Comparison of ENCODE assay signal across 9 mouse cellular contexts in genomic region chr3:94482764-94483385, GRCm38 (mm10). TPM values are rescaled to one million over a fixed set of nuclear protein-coding genes. Genes with fewer than 3 reads are reported as not detected.
A peak's percentile ranks its signal among the peaks of the same experiment; 100 is the strongest.
DNase-seq lines count a peak whose midpoint lies in the region; ATAC-seq and TF ChIP-seq lines count a peak whose summit lies in the region.
"Had no signal": no experiment of that assay in that cellular context is flagged by ENCODE, and none has a peak within 500 bp of the region (broad histone marks: within the 10 kb centered on the region; RNA-seq: fewer than 3 reads in every experiment).

No protein-coding gene starts in this region.

- H3K27me3 ChIP-seq in G1E (ENCODE audit: insufficient read depth, low read length), result peaks cover 26% of the 10 kb centered on the region
- no peaks in the 10 kb centered on the region for H3K27me3 ChIP-seq in forebrain, postnatal 0 days (ENCODE audit: insufficient read depth, low read length)
- H3K27me3 ChIP-seq in midbrain, embryonic 11.5 days (ENCODE audit: control insufficient read depth, insufficient read depth, low read length), result no peaks in the 10 kb centered on the region
- H3K27me3 ChIP-seq: Patski had no signal

- H3K9ac ChIP-seq in forebrain, postnatal 0 days, result no peak overlapping the region
- H3K9ac ChIP-seq in midbrain, embryonic 11.5 days (ENCODE audit: low read length), result no peak overlapping the region

- H3K9me3 ChIP-seq in G1E (replicated peaks), result no peaks in the 10 kb centered on the region
- H3K9me3 ChIP-seq in forebrain, postnatal 0 days (ENCODE audit: low read length), result no peaks in the 10 kb centered on the region
- H3K9me3 ChIP-seq in midbrain, embryonic 11.5 days (ENCODE audit: control insufficient read depth, low read length), result no peaks in the 10 kb centered on the region

- H3K36me3 ChIP-seq in G1E (replicated peaks), result no peaks in the 10 kb centered on the region
- H3K36me3 ChIP-seq in forebrain, postnatal 0 days (ENCODE audit: insufficient read depth), result peaks cover 44% of the 10 kb centered on the region
- H3K36me3 ChIP-seq in midbrain, embryonic 11.5 days (ENCODE audit: control insufficient read depth, insufficient read depth, low read length), result peaks cover 3% of the 10 kb centered on the region; the same call in 1 of the 2 replicates

- peak overlapping the region; percentile 66; the same call in 1 of the 2 replicates for H3K27ac ChIP-seq in gastrocnemius, adult 2 months
- peak overlapping the region; percentile 90 for H3K27ac ChIP-seq in forebrain, postnatal 0 days (ENCODE audit: low read depth, low read length)
- H3K27ac ChIP-seq in midbrain, embryonic 11.5 days (ENCODE audit: low read depth, low read length), result peak overlapping the region; percentile 85

- H3K4me2 ChIP-seq in forebrain, postnatal 0 days (ENCODE audit: low read depth), result 0 out of 2 replicates have a peak overlapping the region, but pooled peaks have one; percentile 44
- H3K4me2 ChIP-seq in midbrain, embryonic 11.5 days, result no peak overlapping the region

- H3K4me1 ChIP-seq in G1E (ENCODE audit: insufficient read depth, low read depth, low read length), result peaks cover 9% of the 10 kb centered on the region; the same call in 1 of the 2 replicates
- H3K4me1 ChIP-seq in forebrain, postnatal 0 days (ENCODE audit: insufficient read depth), result peaks cover 36% of the 10 kb centered on the region
- H3K4me1 ChIP-seq in midbrain, embryonic 11.5 days (ENCODE audit: control insufficient read depth, insufficient read depth, low read length), result peaks cover 57% of the 10 kb centered on the region

- ATAC-seq in G1E (ENCODE audit: extremely low read depth, insufficient number of reproducible peaks, low FRiP score, poor library complexity, severe bottlenecking), result peak; percentile 40; the same call in 1 of the 2 replicates
- no peak for ATAC-seq in forebrain, postnatal 0 days
- no peak for ATAC-seq in midbrain, embryonic 11.5 days (ENCODE audit: low FRiP score)
- ATAC-seq in frontal cortex, adult (ENCODE audit: low TSS enrichment), result no peak
- ATAC-seq: Patski had no signal

- TF ChIP-seq CTCF in gastrocnemius, adult 2 months (IDR thresholded peaks at IDR 0.05), result no peak
- no peak for TF ChIP-seq CTCF in G1E (IDR thresholded peaks at IDR 0.05; ENCODE audit: low read depth, low read length)
- TF ChIP-seq CTCF in forebrain, postnatal 0 days (IDR thresholded peaks at IDR 0.05; ENCODE audit: low read depth), result no peak

- intact Hi-C loops in gastrocnemius, adult 2 months (cut with DNase I), result no loop called here
- intact Hi-C loops in gastrocnemius, postnatal 14 days (cut with DNase I; ENCODE audit: low total_unique reads), result no loop called here

- H3K4me3 ChIP-seq in gastrocnemius, adult 2 months, result no peak overlapping the region
- H3K4me3 ChIP-seq in G1E (ENCODE audit: low read depth, low read length), result no peak overlapping the region
- no peak overlapping the region for H3K4me3 ChIP-seq in forebrain, postnatal 0 days (ENCODE audit: low read depth, low read length)
- no peak overlapping the region for H3K4me3 ChIP-seq in midbrain, embryonic 11.5 days (ENCODE audit: low read depth, low read length)

- 85% methylated on average over 17 of the region's 17 CpGs for WGBS in forebrain, postnatal 0 days
- WGBS in midbrain, embryonic 11.5 days, result 85% methylated on average over 17 of the region's 17 CpGs

- peak; percentile 60 for DNase-seq in gastrocnemius, adult 2 months
- DNase-seq in gastrocnemius, postnatal 14 days, result no peak
- DNase-seq in G1E (ENCODE audit: low spot score), result peak; percentile 53
- no peak for DNase-seq in forebrain, postnatal 0 days
- no peak for DNase-seq in midbrain, embryonic 11.5 days (ENCODE audit: low spot score, missing footprints)
- DNase-seq in frontal cortex, postnatal 36 days (ENCODE audit: low spot score in 2 of 2), result no peak
- DNase-seq in thymus, postnatal 10 days (ENCODE audit: low spot score in 2 of 2), result no peak

RNA-seq across cellular contexts. Expression of gene Riiad1, which starts 2.7 kb away (rescaled TPM):
- total RNA-seq in gastrocnemius, adult 2 months (2021), result 10 to 100 TPM; 11.2 to 11.4 TPM
- total RNA-seq in gastrocnemius, postnatal 14 days (2021), result 1 to 10 TPM; 3.0 to 3.8 TPM
- not detected in 2 replicates for total RNA-seq in G1E (2014; fragmentation: Nextera tagmentation)
- total RNA-seq in G1E (2017), result not detected in 2 replicates
- polyA plus RNA-seq in G1E (2012), result not detected in 2 replicates
- total RNA-seq in forebrain, postnatal 0 days (2014; rRNA removed), result 7.3 and 14.2 TPM in 2 replicates
- 24.7 and 27.1 TPM in 2 replicates for polyA plus RNA-seq in forebrain, postnatal 0 days (2015; fragmentation: Nextera tagmentation; extraction: Ambion mirVana)
- polyA plus RNA-seq in midbrain, embryonic 11.5 days (2014; fragmentation: Nextera tagmentation; extraction: Ambion mirVana), result 15.3 TPM in 2 replicates

RNA-seq across cellular contexts. Expression of gene Celf3, which starts 4.8 kb away (rescaled TPM):
- not detected for total RNA-seq in gastrocnemius, adult 2 months (2021)
- total RNA-seq in gastrocnemius, postnatal 14 days (2021), result not detected
- total RNA-seq in G1E (2014; fragmentation: Nextera tagmentation) (not detected in 2 replicates), G1E (2017) (0.17 TPM in 1 of 2 replicates, not detected in the other)
- not detected in 2 replicates for polyA plus RNA-seq in G1E (2012)
- total RNA-seq in forebrain, postnatal 0 days (2014; rRNA removed), result 223 and 278 TPM in 2 replicates
- 247 and 295 TPM in 2 replicates for polyA plus RNA-seq in forebrain, postnatal 0 days (2015; fragmentation: Nextera tagmentation; extraction: Ambion mirVana)
- 150 and 154 TPM in 2 replicates for polyA plus RNA-seq in midbrain, embryonic 11.5 days (2014; fragmentation: Nextera tagmentation; extraction: Ambion mirVana)

RNA-seq across cellular contexts. Expression of gene Oaz3, which starts 39.2 kb away (rescaled TPM):
- not detected for total RNA-seq in gastrocnemius, adult 2 months (2021)
- not detected for total RNA-seq in gastrocnemius, postnatal 14 days (2021)
- total RNA-seq in G1E (2014; fragmentation: Nextera tagmentation) (not detected in 2 replicates), G1E (2017) (0.17 and 0.49 TPM in 2 replicates)
- not detected in 2 replicates for polyA plus RNA-seq in G1E (2012)
- not detected in 2 replicates for total RNA-seq in forebrain, postnatal 0 days (2014; rRNA removed)
- 0.34 and 0.85 TPM in 2 replicates for polyA plus RNA-seq in forebrain, postnatal 0 days (2015; fragmentation: Nextera tagmentation; extraction: Ambion mirVana)
- 0.12 TPM in 1 of 2 replicates, not detected in the other for polyA plus RNA-seq in midbrain, embryonic 11.5 days (2014; fragmentation: Nextera tagmentation; extraction: Ambion mirVana)

RNA-seq across cellular contexts. Expression of gene Mrpl9, which starts 39.8 kb away (rescaled TPM):
- total RNA-seq in gastrocnemius, adult 2 months (2021), result 10 to 100 TPM; 29.5 to 37.2 TPM
- 10 to 100 TPM; 40.4 to 47.1 TPM for total RNA-seq in gastrocnemius, postnatal 14 days (2021)
- total RNA-seq in G1E (2014; fragmentation: Nextera tagmentation) (62.2 and 67.1 TPM in 2 replicates), G1E (2017) (105 and 108 TPM in 2 replicates)
- 89.5 and 105 TPM in 2 replicates for polyA plus RNA-seq in G1E (2012)
- total RNA-seq in forebrain, postnatal 0 days (2014; rRNA removed), result 66.4 and 71.6 TPM in 2 replicates
- polyA plus RNA-seq in forebrain, postnatal 0 days (2015; fragmentation: Nextera tagmentation; extraction: Ambion mirVana), result 51.9 and 56.7 TPM in 2 replicates
- 71.1 and 73.3 TPM in 2 replicates for polyA plus RNA-seq in midbrain, embryonic 11.5 days (2014; fragmentation: Nextera tagmentation; extraction: Ambion mirVana)

Comparison
In these comparisons a context has a peak if more than half of its experiments do, and no peak if none do; other contexts are left out.
1. DNase-seq: peak in gastrocnemius, adult 2 months (single experiment) and G1E (single experiment); none in gastrocnemius, postnatal 14 days (single experiment), forebrain, postnatal 0 days (single experiment), midbrain, embryonic 11.5 days (single experiment), frontal cortex, postnatal 36 days (0 of 2) and thymus, postnatal 10 days (0 of 2).
2. RNA of gene Celf3, which starts 4.8 kb away (total RNA-seq): 223 to 278 TPM in forebrain, postnatal 0 days; not detected in gastrocnemius, adult 2 months, not detected in gastrocnemius, postnatal 14 days and 0.17 TPM in G1E; every median in the first group is over 100 times any median in the second.
3. Peak in every context shown above with its lines, with median percentiles within 50 percentile points of each other: H3K27ac ChIP-seq.